16 mouse cellular contexts compared by ENCODE assay signal in genomic region chr17:30637714-30638113, GRCm38 (mm10).
"Had no signal": no experiment of that assay in that cellular context is flagged by ENCODE, and none has a peak within 500 bp of the region (broad histone marks: within the 10 kb centered on the region; RNA-seq: fewer than 3 reads in every experiment).

No protein-coding gene starts in this region.

- DNase-seq: kidney, adult 8-10 months; kidney, postnatal 10 days; kidney, postnatal 36 days; layer of hippocampus, postnatal 36 days; midbrain, embryonic 14.5 days; thymus, adult 18-20 months; thymus, postnatal 36 days had no signal

- ATAC-seq: intestine, postnatal 0 days; lung, postnatal 0 days had no signal

- H3K9ac ChIP-seq: kidney, embryonic 15.5 days; liver, embryonic 15.5 days; lung, embryonic 14.5 days; neural tube, embryonic 13.5 days had no signal

- H3K4me1 ChIP-seq: neural tube, embryonic 13.5 days had no signal

- H3K4me3 ChIP-seq: kidney, embryonic 15.5 days; left cerebral cortex, adult 2 months; liver, embryonic 15.5 days; myocyte; neural tube, embryonic 13.5 days had no signal

- H3K4me2 ChIP-seq: kidney, embryonic 15.5 days; liver, embryonic 15.5 days; lung, embryonic 14.5 days; neural tube, embryonic 13.5 days had no signal

- H3K36me3 ChIP-seq: kidney, embryonic 15.5 days; liver, embryonic 15.5 days; neural tube, embryonic 13.5 days had no signal

- H3K27me3 ChIP-seq: kidney, embryonic 15.5 days; liver, embryonic 15.5 days; neural tube, embryonic 13.5 days had no signal

- H3K27ac ChIP-seq: kidney, embryonic 15.5 days; left cerebral cortex, adult 2 months; liver, embryonic 15.5 days; macrophage; neural tube, embryonic 13.5 days had no signal

- H3K9me3 ChIP-seq: kidney, embryonic 15.5 days; liver, embryonic 15.5 days; neural tube, embryonic 13.5 days had no signal
